Mouse (Mus musculus): ENCODE data around the gene Rpl32. TPM values are rescaled to one million over a fixed set of nuclear protein-coding genes. Genes with fewer than 3 reads are reported as not detected.

Rpl32 gene
- total RNA-seq (2012; rRNA removed) = 2,783 and 3,173 TPM in 2 replicates

DNA sequence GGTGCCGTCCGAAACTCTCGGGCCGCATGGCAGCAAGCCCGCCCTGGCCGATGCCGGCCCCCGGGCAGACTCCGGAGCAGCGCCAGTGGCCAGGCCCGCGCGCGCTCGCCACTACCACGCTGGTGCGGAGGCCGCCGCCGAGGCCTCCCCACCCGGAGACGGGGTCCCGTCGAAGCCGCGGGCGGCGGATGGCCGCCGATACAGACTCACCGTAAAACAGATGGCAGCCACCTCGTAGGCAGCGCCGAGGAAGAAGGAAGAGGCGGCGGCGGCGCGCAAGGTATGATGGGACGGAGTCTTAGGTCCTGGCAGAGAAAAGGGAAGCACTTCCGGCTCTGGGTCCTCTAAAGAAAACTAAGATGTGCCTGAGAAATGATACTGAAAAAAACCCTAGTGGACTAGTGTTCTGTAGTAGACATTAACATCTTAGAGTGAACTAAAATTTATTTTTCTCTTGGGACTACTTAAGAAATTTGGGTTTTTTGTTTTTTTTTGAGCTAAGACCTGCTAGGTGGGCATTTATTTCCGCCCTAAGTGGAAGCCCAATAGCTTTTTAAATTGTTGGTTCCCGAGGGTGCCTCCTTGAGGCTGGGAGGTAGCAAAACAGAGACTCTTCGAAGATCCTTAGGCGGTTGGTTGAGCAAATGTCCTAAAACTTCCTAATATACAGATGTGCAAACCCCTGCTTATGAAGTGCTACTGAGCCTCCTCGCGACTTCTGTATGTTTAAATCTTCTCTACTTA, at the start of gene Rpl32:
TSS of gene Rpl32 (minus strand) at position 260 of the 744 bp plus-strand sequence.
- peak; percentile 82 for DNase-seq (ENCODE audit: low read depth, low spot score)
- TF ChIP-seq ZNF384 (IDR thresholded peaks at IDR 0.05; ENCODE audit: low read depth, low read length) (no peak), HCFC1 (IDR thresholded peaks at IDR 0.05; ENCODE audit: borderline replicate concordance, insufficient read depth, low read length) (peak; percentile 63; the same call in 1 of the 2 replicates), MAFK (IDR thresholded peaks at IDR 0.05; ENCODE audit: insufficient read depth, low read depth, low read length) (peak; percentile 52; the same call in 1 of the 2 replicates)
- Histone ChIP-seq H3K27ac (ENCODE audit: insufficient read depth, low read depth, low read length, poor library complexity, severe bottlenecking) (peak within 1 kb of the TSS; percentile 95), H3K4me1 (ENCODE audit: control insufficient read depth in 2 of 2, insufficient read depth in 2 of 2, low read length in 2 of 2, poor library complexity in 1 of 2) (peaks cover 0 to 11% of the 10 kb centered on the region in 2 experiments; a peak in 2 of 4 replicates), H3K9ac (ENCODE audit: insufficient read depth, low read depth, low read length, poor library complexity, severe bottlenecking) (peak within 1 kb of the TSS; percentile 99), H3K9me3 (ENCODE audit: control insufficient read depth, insufficient read depth, low read depth, low read length) (no peaks in the 10 kb centered on the region), H3K4me3 (ENCODE audit: insufficient read depth in 1 of 2, low read depth in 1 of 2, low read length in 2 of 2, poor library complexity in 1 of 2, severe bottlenecking in 1 of 2) (peak within 1 kb of the TSS; percentile 91 to 93), H3K36me3 (ENCODE audit: control insufficient read depth, insufficient read depth, low read length, poor library complexity, severe bottlenecking) (peaks cover 36% of the 10 kb centered on the region)
- in situ Hi-C loops (cut with MboI; ENCODE audit: low sequenced_read_pairs in 2 of 2, unreplicated experiment in 2 of 2) = no loop called here

GRCm38 (mm10) chr6:115856361-115856745, 47.8 kb upstream of the Rpl32 start:
- in situ Hi-C loops (cut with MboI; ENCODE audit: low sequenced_read_pairs in 2 of 2, unreplicated experiment in 2 of 2) = no loop called here
- no peak for DNase-seq (ENCODE audit: low read depth, low spot score)
- Histone ChIP-seq H3K9ac (ENCODE audit: insufficient read depth, low read depth, low read length, poor library complexity, severe bottlenecking) (no peak overlapping the region), H3K4me3 (ENCODE audit: insufficient read depth in 1 of 2, low read depth in 1 of 2, low read length in 2 of 2, poor library complexity in 1 of 2, severe bottlenecking in 1 of 2) (no peak overlapping the region), H3K4me1 (ENCODE audit: control insufficient read depth in 2 of 2, insufficient read depth in 2 of 2, low read length in 2 of 2, poor library complexity in 1 of 2) (no peaks in the 10 kb centered on the region), H3K9me3 (ENCODE audit: control insufficient read depth, insufficient read depth, low read depth, low read length) (no peaks in the 10 kb centered on the region), H3K27ac (ENCODE audit: insufficient read depth, low read depth, low read length, poor library complexity, severe bottlenecking) (no peak overlapping the region), H3K36me3 (ENCODE audit: control insufficient read depth, insufficient read depth, low read length, poor library complexity, severe bottlenecking) (no peaks in the 10 kb centered on the region)
- TF ChIP-seq ZC3H11A (IDR thresholded peaks at IDR 0.05; ENCODE audit: borderline replicate concordance, low read depth, low read length) (no peak), ZNF384 (IDR thresholded peaks at IDR 0.05; ENCODE audit: low read depth, low read length) (no peak), HCFC1 (IDR thresholded peaks at IDR 0.05; ENCODE audit: borderline replicate concordance, insufficient read depth, low read length) (no peak), MAFK (IDR thresholded peaks at IDR 0.05; ENCODE audit: insufficient read depth, low read depth, low read length) (no peak), CHD2 (IDR thresholded peaks at IDR 0.05; ENCODE audit: low read depth, low read length) (no peak)

DNA sequence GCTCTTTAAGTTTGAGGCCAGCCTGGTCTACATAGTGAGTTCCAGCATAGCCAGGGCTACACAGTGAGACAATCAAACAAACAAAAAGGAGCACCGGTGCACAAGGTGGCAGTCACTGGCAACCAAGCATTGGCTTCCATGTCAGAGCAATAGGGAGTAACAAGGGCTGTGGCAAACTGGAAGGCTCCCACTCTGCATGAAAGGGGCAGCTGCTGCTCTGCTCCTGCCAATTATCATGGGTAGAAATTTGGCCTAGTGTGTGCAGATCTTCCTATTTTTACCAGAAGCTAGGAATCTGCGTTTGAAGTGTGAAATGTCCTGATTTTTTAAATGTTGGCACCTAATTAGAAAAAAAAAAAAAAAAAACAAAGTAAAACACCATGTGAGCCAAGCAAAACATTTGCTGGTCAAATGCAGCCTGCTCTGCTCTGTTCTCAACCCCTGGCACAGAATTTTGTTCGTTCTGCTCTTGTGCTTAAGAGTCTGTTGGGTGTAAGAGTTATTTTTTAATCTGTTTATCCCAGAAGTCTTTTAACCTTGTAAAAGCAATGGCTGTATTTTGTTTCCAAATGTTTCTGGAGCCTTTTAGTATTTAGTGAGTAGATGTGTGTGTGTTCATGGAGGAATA, 47.3 kb upstream of the Rpl32 start:
- in situ Hi-C loops (cut with MboI; ENCODE audit: low sequenced_read_pairs in 2 of 2, unreplicated experiment in 2 of 2) = no loop called here
- Histone ChIP-seq H3K4me1 (ENCODE audit: control insufficient read depth in 2 of 2, insufficient read depth in 2 of 2, low read length in 2 of 2, poor library complexity in 1 of 2) (no peaks in the 10 kb centered on the region), H3K36me3 (ENCODE audit: control insufficient read depth, insufficient read depth, low read length, poor library complexity, severe bottlenecking) (no peaks in the 10 kb centered on the region), H3K27ac (ENCODE audit: insufficient read depth, low read depth, low read length, poor library complexity, severe bottlenecking) (no peak overlapping the region), H3K9me3 (ENCODE audit: control insufficient read depth, insufficient read depth, low read depth, low read length) (no peaks in the 10 kb centered on the region), H3K9ac (ENCODE audit: insufficient read depth, low read depth, low read length, poor library complexity, severe bottlenecking) (no peak overlapping the region), H3K4me3 (ENCODE audit: insufficient read depth in 1 of 2, low read depth in 1 of 2, low read length in 2 of 2, poor library complexity in 1 of 2, severe bottlenecking in 1 of 2) (no peak overlapping the region)
- TF ChIP-seq MAFK (IDR thresholded peaks at IDR 0.05; ENCODE audit: insufficient read depth, low read depth, low read length) (no peak), ZC3H11A (IDR thresholded peaks at IDR 0.05; ENCODE audit: borderline replicate concordance, low read depth, low read length) (no peak), ZNF384 (IDR thresholded peaks at IDR 0.05; ENCODE audit: low read depth, low read length) (no peak), CHD2 (IDR thresholded peaks at IDR 0.05; ENCODE audit: low read depth, low read length) (no peak), HCFC1 (IDR thresholded peaks at IDR 0.05; ENCODE audit: borderline replicate concordance, insufficient read depth, low read length) (no peak)
- no peak for DNase-seq (ENCODE audit: low read depth, low spot score)

- in situ Hi-C loops (cut with MboI; ENCODE audit: low sequenced_read_pairs in 2 of 2, unreplicated experiment in 2 of 2) = no loop called here
- peak overlapping the region in 1 of 2 experiments; percentile 48; a peak in 1 of 4 replicates for H3K4me3 ChIP-seq (ENCODE audit: insufficient read depth in 1 of 2, low read depth in 1 of 2, low read length in 2 of 2, poor library complexity in 1 of 2, severe bottlenecking in 1 of 2)
Measured at GRCm38 (mm10) chr6:115854432-115854831, 45.9 kb upstream of the Rpl32 start.

More at GRCm38 (mm10) chr6:115854432-115854831, 45.9 kb upstream of the Rpl32 start:
- no peaks in the 10 kb centered on the region for H3K9me3 ChIP-seq (ENCODE audit: control insufficient read depth, insufficient read depth, low read depth, low read length)
- peaks cover 1% of the 10 kb centered on the region; the same call in 1 of the 2 replicates for H3K36me3 ChIP-seq (ENCODE audit: control insufficient read depth, insufficient read depth, low read length, poor library complexity, severe bottlenecking)
- H3K27ac ChIP-seq (ENCODE audit: insufficient read depth, low read depth, low read length, poor library complexity, severe bottlenecking) = no peak overlapping the region
- H3K9ac ChIP-seq (ENCODE audit: insufficient read depth, low read depth, low read length, poor library complexity, severe bottlenecking) = no peak overlapping the region
- DNase-seq (ENCODE audit: low read depth, low spot score) = no peak
- TF ChIP-seq ZNF384 (IDR thresholded peaks at IDR 0.05; ENCODE audit: low read depth, low read length) (no peak), ZC3H11A (IDR thresholded peaks at IDR 0.05; ENCODE audit: borderline replicate concordance, low read depth, low read length) (no peak)
- H3K4me1 ChIP-seq (ENCODE audit: control insufficient read depth in 2 of 2, insufficient read depth in 2 of 2, low read length in 2 of 2, poor library complexity in 1 of 2) = no peaks in the 10 kb centered on the region

All from ES-E14 (cell line).